Mouse (Mus musculus) heart, adult 2 months (tissue): ENCODE measurements around the gene Gramd1a.

Source experiments
- CTCF ChIP-seq: fragments of 200-600 bp; IDR thresholded peaks from 2 replicates; pipeline ENCODE4 v1.8.1; 2022; ENCODE audit warnings: antibody characterized with exemption, mild to moderate bottlenecking, moderate library complexity
- EP300 ChIP-seq: fragments of 200-500 bp; IDR thresholded peaks from 2 replicates; pipeline ENCODE4 v1.6.1; 2011; ENCODE audit warnings: low read depth, low read length, control low read depth; ENCODE audit not compliant: insufficient read depth

DNA sequence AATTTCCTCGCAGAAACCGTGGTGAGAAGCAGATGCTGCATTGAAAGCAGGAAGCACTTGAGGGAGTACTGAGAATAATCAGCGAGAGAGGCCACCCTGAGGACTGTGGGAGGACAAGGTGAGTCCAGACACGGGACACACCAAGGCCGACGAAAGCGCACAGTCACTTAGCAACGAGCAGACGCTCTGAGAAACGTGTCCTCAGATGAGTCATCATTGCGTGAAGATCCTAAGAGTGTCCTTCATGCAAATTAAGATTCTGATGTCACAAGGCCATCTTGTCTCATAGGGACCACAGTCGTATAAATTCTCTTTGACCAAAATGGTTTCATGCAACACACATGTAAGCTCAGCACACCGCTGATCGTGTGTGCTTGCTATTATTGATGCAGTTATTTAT lies 54.9 kb downstream of the Gramd1a start:
- TF ChIP-seq EP300 (no peak), CTCF (no peak)
